Mouse (Mus musculus) cortical plate, adult 2 months (tissue): ENCODE measurements around the gene Qsox1. TPM values are rescaled to one million over a fixed set of nuclear protein-coding genes. Genes with fewer than 3 reads are reported as not detected.

Source experiments
- H3K27ac ChIP-seq: fragments of 200-500 bp; 2 replicates; pipeline ENCODE4 v1.5.1; 2012; ENCODE audit warnings: low read length, control low read depth, inconsistent platforms; ENCODE audit not compliant: insufficient read depth
- H3K4me1 ChIP-seq: fragments of 200-500 bp; 2 replicates; pipeline ENCODE4 v1.6.1; 2011; ENCODE audit warnings: low read length; ENCODE audit not compliant: control insufficient read depth, insufficient read depth
- H3K4me3 ChIP-seq: fragments of 200-500 bp; 2 replicates; pipeline ENCODE4 v1.5.1; 2011; ENCODE audit warnings: mild to moderate bottlenecking, low read length, control low read depth; ENCODE audit not compliant: insufficient read depth
- CTCF ChIP-seq: fragments of 200-500 bp; IDR thresholded peaks from 2 replicates; pipeline ENCODE4 v1.5.1; 2011; ENCODE audit warnings: mild to moderate bottlenecking, control low read depth, low read length; ENCODE audit not compliant: insufficient read depth; ENCODE audit errors: extremely low read depth
- POLR2A ChIP-seq: fragments of 200-500 bp; IDR thresholded peaks from 2 replicates; pipeline ENCODE4 v1.6.1; 2011; ENCODE audit warnings: mild to moderate bottlenecking, low read length, control low read depth; ENCODE audit not compliant: insufficient read depth; ENCODE audit errors: extremely low read depth
- polyA plus RNA-seq: library from polyadenylated mRNA; depleted of rRNA; stranded (reverse); fragments of >200 nt; gene quantifications from 2 replicates; pipeline ENCODE4 v1.2.3, GENCODE M21; 2012

The Qsox1 gene
- polyA plus RNA-seq, 1 experiment = 33.5 TPM

DNA sequence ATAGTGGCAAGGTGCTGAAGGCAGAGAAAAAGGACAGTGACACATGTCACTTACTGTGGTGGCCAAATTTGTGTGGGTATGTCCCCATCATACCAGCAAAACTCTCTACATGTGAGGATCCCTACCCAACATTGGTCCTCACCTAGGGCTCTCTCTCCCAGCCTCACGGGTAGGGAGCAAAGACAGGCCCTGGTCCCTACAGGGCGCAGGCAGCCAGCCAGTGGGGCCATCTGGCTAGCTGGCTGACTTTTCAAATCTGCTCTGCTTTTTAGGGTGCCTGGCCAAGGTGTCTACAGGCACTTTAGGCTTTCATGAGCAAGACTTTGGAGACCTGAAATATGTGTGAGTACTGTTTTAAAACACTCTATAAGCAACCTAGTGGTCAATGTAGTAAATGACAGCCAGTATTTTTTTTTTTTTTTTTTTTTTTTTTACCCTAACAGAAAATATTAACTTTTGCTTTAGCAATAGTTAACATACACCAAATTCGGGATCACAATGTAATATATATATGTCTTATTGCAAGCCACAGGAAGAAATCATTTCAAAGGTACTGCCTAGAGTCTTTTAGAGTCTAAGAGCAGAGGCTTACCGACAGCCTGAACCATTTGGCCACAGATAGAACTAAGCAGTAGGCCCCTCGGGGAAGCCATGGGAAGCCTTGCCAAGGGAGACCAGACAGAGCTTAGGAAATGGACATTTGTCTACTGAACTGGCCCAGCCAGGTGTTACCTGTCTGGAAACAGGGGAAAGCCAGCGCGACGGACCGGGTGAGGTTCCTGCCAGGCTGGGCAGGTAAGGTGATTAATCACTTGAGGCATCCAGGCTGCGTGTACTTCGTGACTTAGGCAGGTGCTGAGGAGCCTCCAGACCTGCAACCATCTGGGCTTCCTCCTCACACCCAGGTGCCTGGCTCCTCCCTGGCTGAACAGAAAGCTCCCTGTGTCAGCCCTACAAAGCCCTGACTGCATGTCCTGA, 11.4 kb downstream of the Qsox1 start:
- Histone ChIP-seq H3K27ac (no peak overlapping the region), H3K4me1 (no peaks in the 10 kb centered on the region), H3K4me3 (no peak overlapping the region)
- TF ChIP-seq CTCF (no peak), POLR2A (no peak)

DNA sequence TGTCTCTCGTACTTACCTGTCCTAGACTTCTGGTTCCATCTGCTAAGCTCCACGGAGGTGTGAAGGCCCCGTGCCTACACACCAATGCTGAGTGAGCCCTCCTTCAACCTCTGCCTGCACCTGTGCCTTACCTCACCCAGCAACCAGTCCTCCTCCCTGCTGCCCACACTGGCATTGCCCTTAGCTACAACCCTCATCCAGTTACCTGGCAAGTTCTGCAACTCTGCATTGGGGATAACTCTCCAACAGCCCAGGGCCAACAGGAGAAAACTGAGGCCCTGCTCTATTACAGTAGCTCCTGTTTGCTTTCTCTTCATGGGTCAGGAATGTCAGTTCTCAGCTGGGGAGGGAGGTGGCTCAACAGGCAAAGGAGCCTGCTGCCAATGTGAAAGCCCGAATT, 14.7 kb downstream of the Qsox1 start:
- no peak overlapping the region for H3K4me3 ChIP-seq

DNA sequence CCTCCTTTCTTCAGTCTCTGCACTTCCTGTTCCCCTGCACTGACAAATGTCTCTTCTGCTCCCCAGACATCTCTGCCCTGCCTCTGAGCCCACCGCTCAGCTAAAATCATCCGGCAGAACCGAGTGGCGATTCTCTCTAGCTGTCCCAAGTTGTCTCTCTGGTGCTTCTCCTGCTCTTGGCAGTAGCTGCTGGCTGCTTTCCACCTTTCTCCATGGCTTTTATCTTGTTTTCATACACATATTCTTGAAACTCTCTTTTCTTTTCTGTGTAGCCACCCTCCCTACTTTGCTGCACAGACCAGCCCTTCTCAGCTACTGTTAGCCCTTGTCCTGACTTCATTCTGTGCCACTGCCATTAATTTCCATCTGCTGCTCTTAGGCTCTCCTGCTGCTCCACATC, 15.3 kb downstream of the Qsox1 start:
- TF ChIP-seq CTCF (no peak), POLR2A (no peak)
- no peak overlapping the region for H3K4me3 ChIP-seq
- H3K27ac ChIP-seq = no peak overlapping the region
- no peaks in the 10 kb centered on the region for H3K4me1 ChIP-seq

More for the DNA sequence above, 14.7 kb downstream of the Qsox1 start:
- H3K27ac ChIP-seq = no peak overlapping the region
- no peaks in the 10 kb centered on the region for H3K4me1 ChIP-seq
- no peak for TF ChIP-seq CTCF
- TF ChIP-seq POLR2A = no peak

DNA sequence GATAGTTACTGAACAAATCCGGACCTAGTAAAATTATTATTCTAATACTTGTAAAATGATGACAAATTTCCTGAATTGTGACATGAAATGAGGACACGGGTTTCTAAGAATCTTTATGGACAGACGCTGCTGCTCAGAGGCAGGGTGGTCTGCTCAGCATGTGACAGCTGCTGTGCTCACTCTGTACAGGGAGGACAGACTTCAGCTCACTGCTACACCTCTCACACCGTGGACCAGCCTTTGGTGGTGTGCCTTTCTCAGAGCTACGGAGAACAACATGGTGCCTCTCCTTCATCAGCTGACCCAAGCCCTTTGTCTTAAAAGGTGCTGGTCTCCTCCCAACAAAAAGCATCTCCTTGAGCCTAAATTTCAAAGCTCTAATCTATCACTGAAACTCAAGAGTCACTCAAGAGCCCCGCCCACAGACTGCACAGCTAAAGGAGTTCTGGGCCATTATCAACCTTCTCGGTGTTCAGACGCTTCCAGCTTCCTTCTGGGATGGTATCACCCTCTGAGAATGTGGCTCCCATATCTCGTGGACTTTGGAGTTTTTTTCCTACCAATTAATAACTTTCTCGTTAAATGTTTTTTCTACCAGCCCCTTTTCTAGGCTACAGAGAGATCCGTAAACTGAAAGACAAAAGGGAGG, 15.8 kb downstream of the Qsox1 start:
- no peak overlapping the region for H3K27ac ChIP-seq
- H3K4me3 ChIP-seq = no peak overlapping the region
- TF ChIP-seq CTCF = no peak
- H3K4me1 ChIP-seq = no peaks in the 10 kb centered on the region

DNA sequence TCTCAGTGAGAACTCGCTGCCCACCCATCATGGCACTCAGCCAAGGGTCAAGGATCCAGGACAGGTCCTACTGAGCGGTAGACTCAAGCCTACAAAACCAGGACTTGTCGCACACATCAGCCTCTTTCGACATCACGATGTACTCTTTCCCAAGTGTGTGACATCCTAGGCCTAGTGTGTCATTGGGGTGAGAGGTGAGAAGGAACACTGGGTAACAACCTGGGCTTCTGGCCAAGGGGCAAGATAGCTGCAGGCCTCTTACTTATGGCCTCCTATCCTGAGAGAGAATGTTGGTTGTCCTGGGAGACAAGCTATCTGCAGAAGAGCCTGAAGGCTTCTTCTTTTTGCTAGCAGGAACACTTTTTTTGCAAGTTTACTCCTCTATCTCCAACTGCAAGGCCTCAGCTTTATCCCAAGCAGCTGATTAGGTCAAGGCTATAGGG, 16.9 kb downstream of the Qsox1 start:
- H3K4me3 ChIP-seq = no peak overlapping the region
- no peaks in the 10 kb centered on the region for H3K4me1 ChIP-seq
- TF ChIP-seq CTCF = no peak
- TF ChIP-seq POLR2A = no peak
- no peak overlapping the region for H3K27ac ChIP-seq

DNA sequence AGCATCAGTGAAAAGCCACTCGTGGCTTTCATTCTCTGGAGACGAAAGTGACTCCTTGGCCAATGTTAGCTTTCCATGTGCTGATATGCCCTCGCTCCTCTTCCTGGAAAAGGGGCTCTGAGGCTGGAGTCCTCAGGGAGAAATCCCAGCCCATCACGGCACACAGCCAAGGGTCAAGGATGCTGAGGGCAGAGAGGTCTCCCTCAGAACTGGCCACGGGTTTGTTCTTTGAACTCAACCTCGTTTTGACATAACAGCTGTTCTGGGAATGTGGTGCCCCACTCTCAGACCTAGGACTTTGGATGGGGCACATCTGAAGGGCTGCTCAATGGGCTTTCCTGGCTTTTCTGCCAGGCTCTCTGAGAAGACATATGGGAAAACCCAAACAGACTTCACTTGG, 17.8 kb downstream of the Qsox1 start:
- Histone ChIP-seq H3K4me3 (no peak overlapping the region), H3K27ac (no peak overlapping the region), H3K4me1 (no peaks in the 10 kb centered on the region)
- TF ChIP-seq POLR2A (no peak), CTCF (no peak)

DNA sequence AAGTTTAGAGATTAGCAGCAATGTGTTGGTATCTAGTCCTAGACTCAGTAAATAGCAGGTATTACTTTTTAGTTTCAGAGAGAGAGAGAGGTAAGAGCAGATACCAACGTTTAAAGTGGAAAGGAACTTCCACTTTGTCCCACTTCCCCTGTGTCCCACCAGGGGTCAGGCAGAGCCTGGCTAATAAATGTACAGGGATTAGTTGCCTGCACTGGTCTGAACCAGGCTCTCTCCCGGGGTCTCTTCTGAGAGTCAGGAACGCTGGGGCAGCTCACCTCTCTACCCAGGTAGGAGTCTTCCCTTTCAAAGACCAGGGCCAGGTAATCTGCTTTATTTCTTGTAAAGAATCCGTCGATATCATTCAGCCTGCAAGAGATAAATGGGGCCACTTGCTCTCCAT, 20.8 kb downstream of the Qsox1 start:
- TF ChIP-seq CTCF (peak; percentile 26; the same call in 1 of the 2 replicates), POLR2A (no peak)
- Histone ChIP-seq H3K27ac (no peak overlapping the region), H3K4me3 (no peak overlapping the region), H3K4me1 (no peaks in the 10 kb centered on the region)

DNA sequence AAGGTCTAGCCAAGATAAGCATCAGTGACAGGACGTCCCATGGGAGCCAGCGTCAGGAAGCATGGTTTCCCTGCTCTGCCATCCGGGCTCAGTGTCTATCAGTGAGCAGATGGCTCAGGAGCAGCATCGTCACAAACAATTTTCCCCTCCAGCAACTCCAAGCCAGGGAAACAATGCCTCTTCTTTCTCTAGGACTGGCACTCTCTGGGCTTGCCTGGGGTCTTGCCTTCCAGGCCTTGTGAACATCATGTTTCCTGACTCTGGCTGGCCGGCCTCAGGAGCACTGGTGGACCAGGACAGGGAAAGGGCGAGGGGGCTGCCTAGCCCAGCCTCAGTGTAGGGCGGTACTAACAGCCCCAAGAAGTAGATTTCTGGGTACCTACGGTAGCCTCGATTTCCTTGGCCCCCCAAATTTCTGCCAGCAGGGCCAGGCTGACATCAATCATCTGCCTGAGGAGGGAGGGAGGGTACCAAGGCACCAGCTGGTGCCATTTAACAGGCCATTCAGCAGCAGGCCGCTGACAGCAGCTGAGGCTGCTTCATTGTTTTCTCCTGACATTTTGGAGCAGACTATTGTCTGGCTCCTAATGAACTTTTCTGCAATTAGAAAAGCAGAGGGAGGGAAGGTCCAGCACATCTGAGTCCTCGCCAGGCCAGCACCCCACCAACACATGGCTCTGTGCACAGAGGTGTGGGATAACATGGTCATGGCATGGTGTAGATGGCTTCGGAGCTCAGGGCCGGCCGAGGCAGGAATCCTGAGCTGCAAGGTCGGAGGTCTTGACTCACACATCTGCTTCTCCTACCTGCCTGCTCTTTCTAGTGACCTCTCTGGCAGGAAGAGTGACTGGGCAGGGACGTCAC, 22.3 kb downstream of the Qsox1 start:
- TF ChIP-seq POLR2A (no peak), CTCF (no peak)
- H3K4me3 ChIP-seq = no peak overlapping the region
- H3K27ac ChIP-seq = no peak overlapping the region
- H3K4me1 ChIP-seq = no peaks in the 10 kb centered on the region

DNA sequence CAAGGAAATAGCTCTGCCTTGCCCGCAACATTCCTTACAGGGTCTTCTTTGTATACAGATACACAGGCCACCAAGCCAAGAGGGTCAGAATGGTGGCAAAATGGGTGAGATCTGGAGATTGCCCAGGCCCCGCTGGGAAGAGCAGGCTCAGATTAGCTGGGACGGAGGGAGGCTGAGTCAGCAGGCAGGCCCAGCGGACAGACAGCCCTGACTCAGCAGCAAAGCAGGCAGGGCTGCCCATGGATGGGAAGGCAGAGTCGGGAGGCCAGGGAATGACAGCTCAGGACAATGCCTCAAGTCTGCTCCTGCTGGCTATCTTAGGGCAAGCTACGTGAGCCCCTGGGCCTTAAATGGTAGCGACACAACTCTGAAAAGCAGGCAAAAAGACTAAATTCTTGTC, 26.8 kb downstream of the Qsox1 start:
- H3K27ac ChIP-seq = no peak overlapping the region
- TF ChIP-seq POLR2A = no peak
- TF ChIP-seq CTCF = no peak
- no peak overlapping the region for H3K4me3 ChIP-seq
- H3K4me1 ChIP-seq = no peaks in the 10 kb centered on the region
